Mouse (Mus musculus): ENCODE data around the gene Casp2. TPM values are rescaled to one million over a fixed set of nuclear protein-coding genes. Genes with fewer than 3 reads are reported as not detected.

Gene Casp2
- 80.2 TPM for total RNA-seq (2023)

GRCm38 (mm10) chr6:42264626-42265312 lies at the start of gene Casp2:
TSS of gene Casp2 (plus strand) at chr6:42264985.

GRCm38 (mm10) chr6:42215028-42215427 lies 49.8 kb upstream of the Casp2 start, which contains the start of gene Tas2r144:
TSS of gene Tas2r144 (plus strand) at chr6:42215328.

GRCm38 (mm10) chr6:42245711-42246353 lies 19.0 kb upstream of the Casp2 start, which contains the start of gene Gstk1:
TSS of gene Gstk1 (plus strand) at chr6:42245935.

GRCm38 (mm10) chr6:42261524-42262170 lies 3.1 kb upstream of the Casp2 start, which contains the start of gene Tmem139:
TSS of gene Tmem139 (plus strand) at chr6:42261970.

GRCm38 (mm10) chr6:42286448-42286847 lies 21.7 kb downstream of the Casp2 start, which contains the start of gene Clcn1:
TSS of gene Clcn1 (plus strand) at chr6:42286685.

GRCm38 (mm10) chr6:42324482-42325267 lies 59.9 kb downstream of the Casp2 start, which contains the start of gene Fam131b:
TSS of gene Fam131b (minus strand) at chr6:42324643.

Other genes starting within 250 kb of the Casp2 start
- not detected for gene Sva, start 226.6 kb upstream of the Casp2 start, total RNA-seq (2023)
- gene Tas2r139, start 124.0 kb upstream of the Casp2 start, total RNA-seq (2023), result not detected
- gene Tas2r144, start 49.7 kb upstream of the Casp2 start, total RNA-seq (2023), result not detected
- gene Gstk1, start 19.1 kb upstream of the Casp2 start, total RNA-seq (2023), result 8.6 TPM
- not detected for gene Tmem139, start 3.0 kb upstream of the Casp2 start, total RNA-seq (2023)
- gene Clcn1, start 21.7 kb downstream of the Casp2 start, total RNA-seq (2023), result 0.62 TPM
- not detected for gene Fam131b, start 59.7 kb downstream of the Casp2 start, total RNA-seq (2023)
- gene Zyx, start 84.6 kb downstream of the Casp2 start, total RNA-seq (2023), result 108 TPM
- not detected for gene Epha1, start 108.3 kb downstream of the Casp2 start, total RNA-seq (2023)
- not detected for gene Tas2r143, start 135.3 kb downstream of the Casp2 start, total RNA-seq (2023)
- 0.88 TPM for gene Tas2r135, start 140.4 kb downstream of the Casp2 start, total RNA-seq (2023)
- 0.64 TPM for gene Tas2r126, start 169.6 kb downstream of the Casp2 start, total RNA-seq (2023)
- gene Olfr458, start 200.2 kb downstream of the Casp2 start, total RNA-seq (2023), result not detected
- gene Olfr457, start 211.3 kb downstream of the Casp2 start, total RNA-seq (2023), result not detected
- gene Olfr456, start 222.2 kb downstream of the Casp2 start, total RNA-seq (2023), result not detected